Mouse (Mus musculus) embryonic facial prominence, embryonic 13.5 days (tissue): ENCODE data around the gene Lrwd1. TPM values are rescaled to one million over a fixed set of nuclear protein-coding genes. Genes with fewer than 3 reads are reported as not detected.
A peak's percentile ranks its signal among the peaks of the same experiment; 100 is the strongest.
"Not testable (repeated sequence)": the region's sequence is repeated elsewhere in the genome, so short reads cannot be mapped to it uniquely, and the experiment has no call there.

Source experiments
- ATAC-seq: fragments of 200-750 bp; cut with Nextera tagmentation; 2 replicates; pipeline ENCODE4 v1.8.0; 2017; ENCODE audit warnings: low read depth; ENCODE audit not compliant: insufficient number of reproducible peaks, insufficient read depth, low FRiP score, low TSS enrichment
- H3K27ac ChIP-seq: fragments of 300-500 bp; sonication (generic); 2 replicates; pipeline ENCODE4 v1.5.1; 2015; ENCODE audit warnings: moderate library complexity, mild to moderate bottlenecking, inconsistent platforms
- H3K27me3 ChIP-seq: fragments of 300-500 bp; sonication (generic); 2 replicates; pipeline ENCODE4 v1.6.1; 2015; ENCODE audit warnings: mild to moderate bottlenecking, inconsistent platforms
- H3K36me3 ChIP-seq: fragments of 300-500 bp; sonication (generic); 2 replicates; pipeline ENCODE4 v1.6.1; 2015; ENCODE audit warnings: mild to moderate bottlenecking, inconsistent platforms
- H3K4me1 ChIP-seq: fragments of 300-500 bp; sonication (generic); 2 replicates; pipeline ENCODE4 v1.6.1; 2015; ENCODE audit warnings: inconsistent platforms
- H3K4me2 ChIP-seq: fragments of 300-500 bp; sonication (generic); 2 replicates; pipeline ENCODE4 v1.6.1; 2015; ENCODE audit warnings: moderate library complexity, mild to moderate bottlenecking, inconsistent platforms
- H3K4me3 ChIP-seq: fragments of 300-500 bp; sonication (generic); 2 replicates; pipeline ENCODE4 v1.5.1; 2015; ENCODE audit warnings: mild to moderate bottlenecking, inconsistent platforms
- H3K9ac ChIP-seq: fragments of 300-500 bp; sonication (generic); 2 replicates; pipeline ENCODE4 v1.6.1; 2015; ENCODE audit warnings: mild to moderate bottlenecking, inconsistent platforms
- H3K9me3 ChIP-seq: fragments of 300-500 bp; sonication (generic); 2 replicates; pipeline ENCODE4 v1.6.1; 2016; ENCODE audit warnings: inconsistent platforms
- WGBS: fragments of 180-500 bp; shearing (Covaris S2); methylation state at CpG from one replicate; pipeline ENCODE4 v1.1.7; 2015; ENCODE audit warnings: mixed read lengths; 5-methylcytosine and 5-hydroxymethylcytosine counted together
- polyA plus RNA-seq: library from polyadenylated mRNA; unstranded; fragments of >200 nt; fragmentation: Nextera tagmentation; extraction: Ambion mirVana; gene quantifications from 2 replicates; pipeline ENCODE4 v1.2.1, GENCODE M21; 2015

Lrwd1 gene
- polyA plus RNA-seq, 1 experiment from 2014 or later, result 42.1 TPM

- not testable (repeated sequence) for H3K36me3 ChIP-seq
These were observed 22.3 kb downstream of the Lrwd1 start for GRCm38 (mm10) chr5:136113546-136113945.

GRCm38 (mm10) chr5:136109042-136109441 lies 26.8 kb downstream of the Lrwd1 start:
- no peaks in the 10 kb centered on the region for H3K4me1 ChIP-seq
- no peak overlapping the region for H3K4me2 ChIP-seq
- 71% methylated on average over 3 of the region's 3 CpGs for WGBS
- peaks cover 5% of the 10 kb centered on the region; the same call in 1 of the 2 replicates for H3K36me3 ChIP-seq
- H3K27ac ChIP-seq, result no peak overlapping the region
- no peak for ATAC-seq
- H3K27me3 ChIP-seq, result no peaks in the 10 kb centered on the region
- H3K9me3 ChIP-seq, result no peaks in the 10 kb centered on the region
- no peak overlapping the region for H3K4me3 ChIP-seq
- H3K9ac ChIP-seq, result no peak overlapping the region

More at GRCm38 (mm10) chr5:136113546-136113945, 22.3 kb downstream of the Lrwd1 start:
- H3K4me3 ChIP-seq, ATAC-seq, H3K27me3 ChIP-seq, H3K9ac ChIP-seq, H3K27ac ChIP-seq, H3K9me3 ChIP-seq, H3K4me2 ChIP-seq: not testable (repeated sequence)
- WGBS, result 44% methylated on average over 4 of the region's 4 CpGs
- H3K4me1 ChIP-seq, result peaks cover 21% of the 10 kb centered on the region

GRCm38 (mm10) chr5:136108486-136108885 lies 27.4 kb downstream of the Lrwd1 start:
- no peak overlapping the region for H3K27ac ChIP-seq
- H3K4me1 ChIP-seq, result no peaks in the 10 kb centered on the region
- H3K4me3 ChIP-seq, result no peak overlapping the region
- no peaks in the 10 kb centered on the region for H3K9me3 ChIP-seq
- H3K27me3 ChIP-seq, result peaks cover 4% of the 10 kb centered on the region; the same call in 1 of the 2 replicates
- no peak overlapping the region for H3K9ac ChIP-seq
- ATAC-seq, result no peak
- H3K4me2 ChIP-seq, result no peak overlapping the region
- H3K36me3 ChIP-seq, result peaks cover 5% of the 10 kb centered on the region; the same call in 1 of the 2 replicates
- WGBS, result 44% methylated on average over 2 of the region's 2 CpGs

- 89% methylated on average over 5 of the region's 5 CpGs for WGBS
- Histone ChIP-seq H3K36me3 (peaks cover 5% of the 10 kb centered on the region; the same call in 1 of the 2 replicates), H3K9ac (no peak overlapping the region), H3K4me3 (no peak overlapping the region), H3K27me3 (peaks cover 31% of the 10 kb centered on the region), H3K27ac (no peak overlapping the region), H3K9me3 (no peaks in the 10 kb centered on the region), H3K4me1 (peaks cover 9% of the 10 kb centered on the region), H3K4me2 (no peak overlapping the region)
- no peak for ATAC-seq
These were observed 31.4 kb downstream of the Lrwd1 start for GRCm38 (mm10) chr5:136104511-136104910.

- peak overlapping the region; percentile 67 for H3K4me2 ChIP-seq
- no peak for ATAC-seq
- peak overlapping the region; percentile 67 for H3K9ac ChIP-seq
- no peak overlapping the region for H3K27ac ChIP-seq
- peaks cover 5% of the 10 kb centered on the region; the same call in 1 of the 2 replicates for H3K36me3 ChIP-seq
- peaks cover 31% of the 10 kb centered on the region for H3K27me3 ChIP-seq
- no peaks in the 10 kb centered on the region for H3K9me3 ChIP-seq
- H3K4me1 ChIP-seq, result peaks cover 9% of the 10 kb centered on the region
- WGBS, result 7% methylated on average over 41 of the region's 41 CpGs
- H3K4me3 ChIP-seq, result peak overlapping the region; percentile 35
These were observed 33.6 kb downstream of the Lrwd1 start for GRCm38 (mm10) chr5:136102099-136102820.

- H3K4me1 ChIP-seq, result peaks cover 9% of the 10 kb centered on the region
- 86% methylated on average over 10 of the region's 10 CpGs for WGBS
- H3K4me2 ChIP-seq, result no peak overlapping the region
- H3K4me3 ChIP-seq, result no peak overlapping the region
- no peak overlapping the region for H3K9ac ChIP-seq
- H3K27me3 ChIP-seq, result peaks cover 27% of the 10 kb centered on the region
- no peaks in the 10 kb centered on the region; the same call in 1 of the 2 replicates for H3K36me3 ChIP-seq
- H3K9me3 ChIP-seq, result no peaks in the 10 kb centered on the region
- H3K27ac ChIP-seq, result no peak overlapping the region
- no peak for ATAC-seq
These were observed 37.3 kb downstream of the Lrwd1 start for GRCm38 (mm10) chr5:136098536-136098935.

- ATAC-seq, result no peak
- no peaks in the 10 kb centered on the region for H3K4me1 ChIP-seq
- 67% methylated on average over 7 of the region's 7 CpGs for WGBS
- H3K4me2 ChIP-seq, result no peak overlapping the region
- no peak overlapping the region for H3K9ac ChIP-seq
- H3K36me3 ChIP-seq, result no peaks in the 10 kb centered on the region
- no peak overlapping the region for H3K4me3 ChIP-seq
- H3K9me3 ChIP-seq, result no peaks in the 10 kb centered on the region
- no peaks in the 10 kb centered on the region; the same call in 1 of the 2 replicates for H3K27me3 ChIP-seq
- H3K27ac ChIP-seq, result no peak overlapping the region
These were observed 40.8 kb downstream of the Lrwd1 start for GRCm38 (mm10) chr5:136095089-136095488.

- no peaks in the 10 kb centered on the region for H3K4me1 ChIP-seq
- H3K27ac ChIP-seq, result no peak overlapping the region
- no peaks in the 10 kb centered on the region for H3K36me3 ChIP-seq
- H3K4me3 ChIP-seq, result no peak overlapping the region
- H3K4me2 ChIP-seq, result no peak overlapping the region
- ATAC-seq, result no peak
- H3K27me3 ChIP-seq, result peaks cover 3% of the 10 kb centered on the region; the same call in 1 of the 2 replicates
- H3K9ac ChIP-seq, result no peak overlapping the region
- no peaks in the 10 kb centered on the region for H3K9me3 ChIP-seq
- whole genome bisulfite sequencing, result 44% methylated on average over 8 of the region's 8 CpGs
These were observed 41.4 kb downstream of the Lrwd1 start for GRCm38 (mm10) chr5:136094249-136095010.

- Histone ChIP-seq H3K9me3 (no peaks in the 10 kb centered on the region), H3K4me2 (no peak overlapping the region), H3K27ac (no peak overlapping the region), H3K9ac (no peak overlapping the region), H3K4me3 (no peak overlapping the region), H3K4me1 (no peaks in the 10 kb centered on the region), H3K27me3 (0 out of 2 replicates have a peak, but pooled peaks cover 4% of the 10 kb centered on the region), H3K36me3 (no peaks in the 10 kb centered on the region)
- ATAC-seq, result no peak
- WGBS, result 65% methylated on average over 5 of the region's 5 CpGs
These were observed 43.9 kb downstream of the Lrwd1 start for GRCm38 (mm10) chr5:136091927-136092326.

GRCm38 (mm10) chr5:136088821-136089575 lies 46.9 kb downstream of the Lrwd1 start:
- WGBS, result 11% methylated on average over 14 of the region's 14 CpGs
- ATAC-seq, result no peak

GRCm38 (mm10) chr5:136086290-136086689 lies 49.6 kb downstream of the Lrwd1 start:
- no peak overlapping the region for H3K4me2 ChIP-seq
- H3K27ac ChIP-seq, result no peak overlapping the region
- H3K4me3 ChIP-seq, result no peak overlapping the region
- H3K27me3 ChIP-seq, result peaks cover 28% of the 10 kb centered on the region
- no peak for ATAC-seq
- no peaks in the 10 kb centered on the region for H3K36me3 ChIP-seq
- 86% methylated on average over 8 of the region's 8 CpGs for WGBS
- peaks cover 20% of the 10 kb centered on the region for H3K4me1 ChIP-seq
- no peaks in the 10 kb centered on the region for H3K9me3 ChIP-seq
- H3K9ac ChIP-seq, result no peak overlapping the region

More at GRCm38 (mm10) chr5:136088821-136089575, 46.9 kb downstream of the Lrwd1 start:
- Histone ChIP-seq H3K27ac (no peak overlapping the region), H3K27me3 (peaks cover 27% of the 10 kb centered on the region), H3K4me1 (peaks cover 17% of the 10 kb centered on the region), H3K9me3 (no peaks in the 10 kb centered on the region), H3K9ac (no peak overlapping the region), H3K36me3 (no peaks in the 10 kb centered on the region), H3K4me3 (no peak overlapping the region), H3K4me2 (no peak overlapping the region)
